Mouse (Mus musculus) intestine, postnatal 0 days (tissue): ENCODE measurements around the gene Tubgcp6. TPM values are rescaled to one million over a fixed set of nuclear protein-coding genes. Genes with fewer than 3 reads are reported as not detected.

Experiments used
- ATAC-seq: fragments of 200-750 bp; cut with Nextera tagmentation; 2 replicates; pipeline ENCODE4 v1.8.0; 2017; ENCODE audit warnings: mild to moderate bottlenecking, moderate TSS enrichment, moderate library complexity
- H3K27ac ChIP-seq: fragments of 300-500 bp; sonication (generic); 2 replicates; pipeline ENCODE4 v1.5.1; 2014; ENCODE audit warnings: mild to moderate bottlenecking, low read depth, low read length, moderate library complexity
- H3K27me3 ChIP-seq: fragments of 300-500 bp; sonication (generic); replicated peaks from 2 replicates; pipeline ENCODE4 v1.6.1; 2014; ENCODE audit warnings: low read length, mixed read lengths; ENCODE audit not compliant: control insufficient read depth, insufficient read depth
- H3K36me3 ChIP-seq: fragments of 300-500 bp; sonication (generic); 2 replicates; pipeline ENCODE4 v1.6.1; 2014; ENCODE audit warnings: mild to moderate bottlenecking, moderate library complexity; ENCODE audit not compliant: control insufficient read depth, insufficient read depth
- H3K4me1 ChIP-seq: fragments of 300-500 bp; sonication (generic); replicated peaks from 2 replicates; pipeline ENCODE4 v1.6.1; 2014; ENCODE audit warnings: antibody characterized with exemption, low read length, mixed read lengths; ENCODE audit not compliant: control insufficient read depth, insufficient read depth
- H3K4me2 ChIP-seq: fragments of 300-500 bp; sonication (generic); replicated peaks from 2 replicates; pipeline ENCODE4 v1.6.1; 2014; ENCODE audit warnings: low read depth, mild to moderate bottlenecking, moderate library complexity
- H3K4me3 ChIP-seq: fragments of 300-500 bp; sonication (generic); 2 replicates; pipeline ENCODE4 v1.5.1; 2014; ENCODE audit warnings: low read depth, low read length
- H3K9ac ChIP-seq: fragments of 300-500 bp; sonication (generic); 2 replicates; pipeline ENCODE4 v1.6.1; 2014; ENCODE audit warnings: mild to moderate bottlenecking, low read depth, low read length
- H3K9me3 ChIP-seq: fragments of 300-500 bp; sonication (generic); 2 replicates; pipeline ENCODE4 v1.6.1; 2016; ENCODE audit warnings: mixed run types; ENCODE audit not compliant: control insufficient read depth
- CTCF ChIP-seq: sonication (generic); IDR thresholded peaks from 2 replicates; pipeline ENCODE4 v1.5.1; 2016; ENCODE audit warnings: low read depth, mild to moderate bottlenecking, control low read depth, antibody characterized with exemption, moderate library complexity
- WGBS: fragments of 180-500 bp; shearing (Covaris S2); extraction: QIAGEN DNeasy Blood & Tissue Kit; methylation state at CpG from one replicate; pipeline ENCODE4 v1.1.7; 2014; 5-methylcytosine and 5-hydroxymethylcytosine counted together
- polyA plus RNA-seq: library from polyadenylated mRNA; unstranded; fragments of >200 nt; fragmentation: Nextera tagmentation; extraction: Ambion mirVana; gene quantifications from 2 replicates; pipeline ENCODE4 v1.2.1, GENCODE M21; 2015

Gene Tubgcp6
- polyA plus RNA-seq, 1 experiment from 2014 or later, result 3.6 TPM

DNA sequence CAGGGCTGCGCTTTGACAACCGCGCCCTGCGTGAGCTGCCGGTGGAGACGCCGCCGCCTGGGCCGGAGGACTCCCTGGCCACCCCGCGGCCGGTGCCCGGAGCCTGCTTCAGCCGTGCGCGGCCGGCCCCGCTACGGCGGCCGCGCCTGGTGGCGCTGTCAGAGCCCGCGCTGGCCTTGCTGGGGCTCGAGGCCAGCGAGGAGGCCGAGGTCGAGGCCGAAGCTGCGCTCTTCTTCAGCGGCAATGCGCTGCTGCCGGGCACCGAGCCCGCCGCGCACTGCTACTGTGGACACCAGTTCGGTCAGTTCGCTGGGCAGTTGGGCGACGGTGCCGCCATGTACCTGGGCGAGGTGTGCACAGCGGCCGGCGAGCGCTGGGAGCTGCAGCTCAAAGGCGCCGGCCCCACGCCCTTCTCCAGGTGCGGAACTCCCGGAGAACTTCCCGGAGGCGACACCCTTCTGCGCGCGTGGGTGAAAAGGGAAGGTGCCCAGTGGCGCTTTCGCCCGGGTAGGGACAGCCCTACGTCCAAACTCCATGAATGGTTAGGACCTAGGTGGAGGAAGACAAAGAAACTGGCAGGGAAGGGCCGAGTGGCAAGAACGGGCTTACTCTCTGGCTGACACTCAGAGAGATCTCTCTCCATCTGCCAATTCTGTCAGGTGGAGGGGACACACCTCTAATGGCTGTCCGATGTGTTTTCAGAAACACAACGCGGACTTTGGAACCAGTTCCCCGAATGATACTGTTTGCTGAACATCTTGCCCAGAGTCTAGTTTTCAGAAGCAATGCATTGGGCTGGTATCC is 33.5 kb downstream of the Tubgcp6 start:
- ATAC-seq, result peak; percentile 50

DNA sequence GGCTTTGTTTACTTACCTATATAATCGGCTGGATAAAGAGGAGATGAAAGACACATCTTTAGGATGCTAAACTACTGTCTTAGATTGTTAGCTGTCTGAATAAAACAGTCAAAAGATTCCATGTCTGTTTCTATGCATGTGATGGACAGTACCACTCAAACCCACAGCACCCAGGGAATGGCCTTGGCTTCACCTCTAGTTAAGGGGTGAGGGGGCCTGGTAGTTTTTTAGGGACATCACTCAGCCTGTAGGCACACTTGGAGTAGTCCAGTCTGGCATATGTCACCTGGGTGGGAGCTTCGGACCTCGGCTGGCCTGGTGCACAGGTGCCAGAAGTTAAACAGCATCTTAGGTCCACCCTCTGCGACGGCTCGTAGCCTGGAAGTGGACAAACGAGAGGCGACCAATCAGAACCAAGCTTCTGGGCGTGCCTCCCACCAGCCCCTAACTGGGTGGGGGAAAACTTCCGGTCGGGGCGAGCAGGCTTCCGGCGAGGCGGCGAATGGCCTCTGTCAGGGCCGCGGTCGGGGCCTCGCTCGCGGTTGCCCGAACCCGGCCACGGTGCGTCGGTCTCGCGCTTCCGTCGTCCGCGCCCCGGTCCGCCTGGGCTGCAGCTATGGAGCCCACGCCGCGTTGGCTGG is 34.2 kb downstream of the Tubgcp6 start, which contains the start of gene Selenoo:
TSS of gene Selenoo (plus strand) at position 478 of the 641 bp plus-strand sequence.
- H3K4me1 ChIP-seq, result 0 out of 2 replicates have a peak, but pooled peaks cover 7% of the 10 kb centered on the region
- peak; percentile 85 for ATAC-seq
- H3K27ac ChIP-seq, result peak within 1 kb of the TSS; percentile 95
- no peak for TF ChIP-seq CTCF
- peak within 1 kb of the TSS; percentile 87 for H3K4me2 ChIP-seq
- H3K36me3 ChIP-seq, result peaks cover 46% of the 10 kb centered on the region
- no peaks in the 10 kb centered on the region for H3K9me3 ChIP-seq
- no peaks in the 10 kb centered on the region for H3K27me3 ChIP-seq
- peak within 1 kb of the TSS; percentile 94 for H3K9ac ChIP-seq
- WGBS, result under 1% methylated on average over 38 of the region's 38 CpGs
- H3K4me3 ChIP-seq, result peak within 1 kb of the TSS; percentile 88

More for the DNA sequence above, 33.5 kb downstream of the Tubgcp6 start:
- H3K4me2 ChIP-seq, result peak overlapping the region; percentile 87
- TF ChIP-seq CTCF, result 0 out of 2 replicates have a peak, but pooled peaks have one; percentile 8
- under 1% methylated on average over 68 of the region's 68 CpGs for WGBS
- H3K36me3 ChIP-seq, result peaks cover 46% of the 10 kb centered on the region
- H3K9ac ChIP-seq, result peak overlapping the region; percentile 94
- H3K27ac ChIP-seq, result peak overlapping the region; percentile 95
- H3K4me1 ChIP-seq, result 0 out of 2 replicates have a peak, but pooled peaks cover 7% of the 10 kb centered on the region
- H3K4me3 ChIP-seq, result peak overlapping the region; percentile 88
- H3K9me3 ChIP-seq, result no peaks in the 10 kb centered on the region
- H3K27me3 ChIP-seq, result no peaks in the 10 kb centered on the region

DNA sequence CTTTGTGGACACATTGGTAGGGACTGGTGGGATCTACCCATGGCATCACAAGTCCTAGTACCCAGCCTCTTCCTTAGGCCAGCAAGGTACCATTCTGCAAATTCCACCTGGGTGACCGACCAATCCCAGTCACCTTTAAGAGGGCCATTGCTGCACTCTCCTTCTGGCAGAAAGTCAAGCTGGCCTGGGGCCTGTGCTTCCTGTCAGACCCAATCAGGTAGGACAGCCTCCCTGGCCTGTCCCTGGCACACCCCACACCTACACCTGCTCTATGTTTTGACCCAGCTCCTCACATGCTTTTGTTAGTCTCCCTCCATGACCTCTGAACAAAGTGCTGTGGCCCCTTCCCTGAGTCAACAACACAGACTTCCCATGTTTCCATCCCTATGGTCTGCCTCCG is 38.1 kb downstream of the Tubgcp6 start:
- peaks cover 63% of the 10 kb centered on the region for H3K36me3 ChIP-seq
- TF ChIP-seq CTCF, result no peak
- 87% methylated on average over 2 of the region's 2 CpGs for WGBS
- H3K4me3 ChIP-seq, result no peak overlapping the region
- H3K9ac ChIP-seq, result no peak overlapping the region
- no peaks in the 10 kb centered on the region for H3K27me3 ChIP-seq
- no peak overlapping the region for H3K4me2 ChIP-seq
- no peaks in the 10 kb centered on the region for H3K9me3 ChIP-seq
- 0 out of 2 replicates have a peak, but pooled peaks cover 2% of the 10 kb centered on the region for H3K4me1 ChIP-seq
- no peak overlapping the region for H3K27ac ChIP-seq
- ATAC-seq, result no peak

DNA sequence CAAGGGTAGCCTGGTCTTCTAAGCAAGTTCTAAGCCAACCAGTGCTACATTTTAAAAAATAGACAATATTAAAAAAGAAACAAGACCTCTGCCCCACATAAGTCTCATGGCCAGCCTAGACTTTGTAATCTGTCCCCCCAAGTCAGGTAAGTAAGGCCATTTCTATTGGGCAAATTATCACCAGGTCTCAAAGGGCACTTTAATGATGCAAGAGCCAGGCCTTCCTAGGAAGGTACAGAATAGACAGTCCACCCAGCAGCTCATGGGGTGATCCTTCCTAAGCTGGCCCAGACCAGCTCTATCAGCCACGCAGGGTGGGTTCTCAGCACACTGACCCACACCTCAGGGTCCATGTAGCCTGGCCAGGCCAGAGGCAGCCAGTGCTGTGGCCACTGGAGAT is 39.0 kb downstream of the Tubgcp6 start:
- H3K36me3 ChIP-seq, result peaks cover 65% of the 10 kb centered on the region
- no peak overlapping the region for H3K4me2 ChIP-seq
- no peak overlapping the region for H3K4me3 ChIP-seq
- no peak for TF ChIP-seq CTCF
- no peaks in the 10 kb centered on the region for H3K4me1 ChIP-seq
- no peaks in the 10 kb centered on the region for H3K9me3 ChIP-seq
- H3K9ac ChIP-seq, result no peak overlapping the region
- 92% methylated on average over 1 of the region's 1 CpGs for WGBS
- ATAC-seq, result no peak
- peak overlapping the region; percentile 62; the same call in 1 of the 2 replicates for H3K27ac ChIP-seq
- H3K27me3 ChIP-seq, result no peaks in the 10 kb centered on the region

DNA sequence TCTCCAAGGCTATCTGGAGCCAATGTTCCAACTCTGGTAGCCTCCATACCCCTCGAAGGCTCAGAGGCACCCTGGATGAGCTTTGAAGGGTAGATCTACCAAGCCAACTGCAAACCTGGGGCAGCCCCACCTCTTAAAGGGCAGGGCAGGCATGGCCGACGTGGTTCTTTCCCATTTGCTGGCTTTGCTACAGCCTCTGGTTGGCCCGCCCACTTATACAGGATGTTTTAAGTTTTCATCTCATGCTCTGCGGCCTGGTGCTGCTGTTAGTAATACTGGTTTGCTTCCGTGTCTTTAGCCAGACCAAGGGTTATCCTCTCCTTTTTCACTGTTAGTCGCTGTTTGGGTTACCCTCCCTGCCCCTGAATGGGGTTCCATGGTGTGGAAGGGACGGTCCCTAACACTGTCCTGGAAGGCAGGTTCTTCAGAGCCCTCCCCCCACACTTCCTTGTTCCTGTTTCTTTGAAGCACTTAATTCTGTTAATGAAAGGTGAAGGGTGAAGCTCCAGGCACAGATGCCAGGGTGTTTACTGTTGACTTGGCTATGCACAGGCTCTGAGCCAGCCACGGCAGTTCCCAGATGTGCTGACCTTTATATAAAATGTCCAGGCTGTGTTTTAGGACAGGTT is 44.6 kb downstream of the Tubgcp6 start:
- H3K4me3 ChIP-seq, result 0 out of 2 replicates have a peak overlapping the region, but pooled peaks have one; percentile 18
- H3K4me1 ChIP-seq, result peaks cover 7% of the 10 kb centered on the region; the same call in 1 of the 2 replicates
- no peaks in the 10 kb centered on the region for H3K27me3 ChIP-seq
- TF ChIP-seq CTCF, result no peak
- peak overlapping the region; percentile 16; the same call in 1 of the 2 replicates for H3K27ac ChIP-seq
- peak overlapping the region; percentile 8; the same call in 1 of the 2 replicates for H3K9ac ChIP-seq
- peaks cover 27% of the 10 kb centered on the region for H3K36me3 ChIP-seq
- H3K9me3 ChIP-seq, result no peaks in the 10 kb centered on the region
- peak overlapping the region; percentile 87 for H3K4me2 ChIP-seq
- ATAC-seq, result peak; percentile 49
- 36% methylated on average over 9 of the region's 9 CpGs for WGBS
